Mouse (Mus musculus): ENCODE measurements around the gene Tnfrsf1a. TPM values are rescaled to one million over a fixed set of nuclear protein-coding genes. Genes with fewer than 3 reads are reported as not detected.
A peak's percentile ranks its signal among the peaks of the same experiment; 100 is the strongest.

Gene Tnfrsf1a
- polyA plus RNA-seq, 1 experiment = 149 TPM

- no peak overlapping the region for H3K27ac ChIP-seq (ENCODE audit: control insufficient read depth, insufficient read depth, low read length)
- WGBS = 70% methylated on average over 7 of the region's 7 CpGs
These were observed 35.0 kb upstream of the Tnfrsf1a start for GRCm38 (mm10) chr6:125314231-125314563.

GRCm38 (mm10) chr6:125314746-125315145, 34.4 kb upstream of the Tnfrsf1a start:
- DNase-seq = no peak
- H3K36me3 ChIP-seq (ENCODE audit: control insufficient read depth, insufficient read depth, low read length) = no peaks in the 10 kb centered on the region
- no peak overlapping the region for H3K27ac ChIP-seq (ENCODE audit: control insufficient read depth, insufficient read depth, low read length)
- H3K4me1 ChIP-seq (replicated peaks; ENCODE audit: control insufficient read depth, insufficient read depth, low read length) = peaks cover 13% of the 10 kb centered on the region
- WGBS = 87% methylated on average over 6 of the region's 6 CpGs
- no peak overlapping the region for H3K4me3 ChIP-seq (ENCODE audit: control insufficient read depth, insufficient read depth, low read length)
- TF ChIP-seq CTCF (IDR thresholded peaks at IDR 0.05; ENCODE audit: borderline replicate concordance, control insufficient read depth, extremely low read depth, insufficient read depth, low read length, poor library complexity) (no peak), POLR2A (IDR thresholded peaks at IDR 0.05; ENCODE audit: control insufficient read depth, extremely low read depth, insufficient read depth, low read length, poor library complexity) (no peak)
- no peaks in the 10 kb centered on the region; the same call in 1 of the 2 replicates for H3K27me3 ChIP-seq (ENCODE audit: control insufficient read depth, insufficient read depth, low read length)

More at GRCm38 (mm10) chr6:125314231-125314563, 35.0 kb upstream of the Tnfrsf1a start:
- TF ChIP-seq POLR2A (IDR thresholded peaks at IDR 0.05; ENCODE audit: control insufficient read depth, extremely low read depth, insufficient read depth, low read length, poor library complexity) = no peak
- no peak for TF ChIP-seq CTCF (IDR thresholded peaks at IDR 0.05; ENCODE audit: borderline replicate concordance, control insufficient read depth, extremely low read depth, insufficient read depth, low read length, poor library complexity)
- peak overlapping the region; percentile 39; the same call in 1 of the 2 replicates for H3K4me3 ChIP-seq (ENCODE audit: control insufficient read depth, insufficient read depth, low read length)
- peaks cover 13% of the 10 kb centered on the region for H3K4me1 ChIP-seq (replicated peaks; ENCODE audit: control insufficient read depth, insufficient read depth, low read length)
- no peak for DNase-seq
- H3K27me3 ChIP-seq (ENCODE audit: control insufficient read depth, insufficient read depth, low read length) = no peaks in the 10 kb centered on the region; the same call in 1 of the 2 replicates
- H3K36me3 ChIP-seq (ENCODE audit: control insufficient read depth, insufficient read depth, low read length) = no peaks in the 10 kb centered on the region

GRCm38 (mm10) chr6:125317077-125317476, 32.1 kb upstream of the Tnfrsf1a start:
- H3K36me3 ChIP-seq (ENCODE audit: control insufficient read depth, insufficient read depth, low read length) = no peaks in the 10 kb centered on the region
- no peak for DNase-seq
- peaks cover 13% of the 10 kb centered on the region for H3K4me1 ChIP-seq (replicated peaks; ENCODE audit: control insufficient read depth, insufficient read depth, low read length)
- no peak overlapping the region for H3K4me3 ChIP-seq (ENCODE audit: control insufficient read depth, insufficient read depth, low read length)
- no peaks in the 10 kb centered on the region; the same call in 1 of the 2 replicates for H3K27me3 ChIP-seq (ENCODE audit: control insufficient read depth, insufficient read depth, low read length)
- no peak overlapping the region for H3K27ac ChIP-seq (ENCODE audit: control insufficient read depth, insufficient read depth, low read length)
- WGBS = 88% methylated on average over 7 of the region's 7 CpGs
- TF ChIP-seq CTCF (IDR thresholded peaks at IDR 0.05; ENCODE audit: borderline replicate concordance, control insufficient read depth, extremely low read depth, insufficient read depth, low read length, poor library complexity) = no peak
- TF ChIP-seq POLR2A (IDR thresholded peaks at IDR 0.05; ENCODE audit: control insufficient read depth, extremely low read depth, insufficient read depth, low read length, poor library complexity) = no peak

GRCm38 (mm10) chr6:125318981-125319918, 29.9 kb upstream of the Tnfrsf1a start:
- no peak for DNase-seq
- Histone ChIP-seq H3K36me3 (ENCODE audit: control insufficient read depth, insufficient read depth, low read length) (no peaks in the 10 kb centered on the region), H3K27me3 (ENCODE audit: control insufficient read depth, insufficient read depth, low read length) (no peaks in the 10 kb centered on the region), H3K4me1 (replicated peaks; ENCODE audit: control insufficient read depth, insufficient read depth, low read length) (peaks cover 4% of the 10 kb centered on the region), H3K4me3 (ENCODE audit: control insufficient read depth, insufficient read depth, low read length) (no peak overlapping the region), H3K27ac (ENCODE audit: control insufficient read depth, insufficient read depth, low read length) (no peak overlapping the region; the same call in 1 of the 2 replicates)
- 87% methylated on average over 15 of the region's 15 CpGs for WGBS
- TF ChIP-seq POLR2A (IDR thresholded peaks at IDR 0.05; ENCODE audit: control insufficient read depth, extremely low read depth, insufficient read depth, low read length, poor library complexity) (no peak), CTCF (IDR thresholded peaks at IDR 0.05; ENCODE audit: borderline replicate concordance, control insufficient read depth, extremely low read depth, insufficient read depth, low read length, poor library complexity) (no peak)

GRCm38 (mm10) chr6:125319919-125320296, 29.3 kb upstream of the Tnfrsf1a start:
- H3K4me1 ChIP-seq (replicated peaks; ENCODE audit: control insufficient read depth, insufficient read depth, low read length) = 0 out of 2 replicates have a peak, but pooled peaks cover 3% of the 10 kb centered on the region
- no peaks in the 10 kb centered on the region for H3K36me3 ChIP-seq (ENCODE audit: control insufficient read depth, insufficient read depth, low read length)
- H3K4me3 ChIP-seq (ENCODE audit: control insufficient read depth, insufficient read depth, low read length) = no peak overlapping the region
- no peak overlapping the region; the same call in 1 of the 2 replicates for H3K27ac ChIP-seq (ENCODE audit: control insufficient read depth, insufficient read depth, low read length)
- no peak for TF ChIP-seq POLR2A (IDR thresholded peaks at IDR 0.05; ENCODE audit: control insufficient read depth, extremely low read depth, insufficient read depth, low read length, poor library complexity)
- TF ChIP-seq CTCF (IDR thresholded peaks at IDR 0.05; ENCODE audit: borderline replicate concordance, control insufficient read depth, extremely low read depth, insufficient read depth, low read length, poor library complexity) = no peak
- no peak for DNase-seq
- H3K27me3 ChIP-seq (ENCODE audit: control insufficient read depth, insufficient read depth, low read length) = no peaks in the 10 kb centered on the region

GRCm38 (mm10) chr6:125320323-125320722, 28.8 kb upstream of the Tnfrsf1a start, which contains the start of gene Scnn1a:
Gene Scnn1a (plus strand): TSS chr6:125320659.
- TF ChIP-seq CTCF (IDR thresholded peaks at IDR 0.05; ENCODE audit: borderline replicate concordance, control insufficient read depth, extremely low read depth, insufficient read depth, low read length, poor library complexity) (no peak), POLR2A (IDR thresholded peaks at IDR 0.05; ENCODE audit: control insufficient read depth, extremely low read depth, insufficient read depth, low read length, poor library complexity) (no peak)
- H3K4me3 ChIP-seq (ENCODE audit: control insufficient read depth, insufficient read depth, low read length) = no peak within 1 kb of the TSS
- WGBS = 75% methylated on average over 1 of the region's 1 CpGs
- H3K27ac ChIP-seq (ENCODE audit: control insufficient read depth, insufficient read depth, low read length) = no peak within 1 kb of the TSS; the same call in 1 of the 2 replicates
- H3K4me1 ChIP-seq (replicated peaks; ENCODE audit: control insufficient read depth, insufficient read depth, low read length) = 0 out of 2 replicates have a peak, but pooled peaks cover 3% of the 10 kb centered on the region
- no peaks in the 10 kb centered on the region for H3K27me3 ChIP-seq (ENCODE audit: control insufficient read depth, insufficient read depth, low read length)
- DNase-seq = no peak
- no peaks in the 10 kb centered on the region for H3K36me3 ChIP-seq (ENCODE audit: control insufficient read depth, insufficient read depth, low read length)

All from thymus, adult 2 months (tissue).